Mouse (Mus musculus) cerebellum, adult 11 months (tissue): ENCODE results near the gene Bicd2.

Experiments
- DNase-seq: peaks from one replicate; pipeline ENCODE4 v3.0.0; 2022

Bicd2 gene

GRCm38 (mm10) chr13:49407795-49408194, 66.4 kb downstream of the Bicd2 start:
- no peak for DNase-seq

DNA sequence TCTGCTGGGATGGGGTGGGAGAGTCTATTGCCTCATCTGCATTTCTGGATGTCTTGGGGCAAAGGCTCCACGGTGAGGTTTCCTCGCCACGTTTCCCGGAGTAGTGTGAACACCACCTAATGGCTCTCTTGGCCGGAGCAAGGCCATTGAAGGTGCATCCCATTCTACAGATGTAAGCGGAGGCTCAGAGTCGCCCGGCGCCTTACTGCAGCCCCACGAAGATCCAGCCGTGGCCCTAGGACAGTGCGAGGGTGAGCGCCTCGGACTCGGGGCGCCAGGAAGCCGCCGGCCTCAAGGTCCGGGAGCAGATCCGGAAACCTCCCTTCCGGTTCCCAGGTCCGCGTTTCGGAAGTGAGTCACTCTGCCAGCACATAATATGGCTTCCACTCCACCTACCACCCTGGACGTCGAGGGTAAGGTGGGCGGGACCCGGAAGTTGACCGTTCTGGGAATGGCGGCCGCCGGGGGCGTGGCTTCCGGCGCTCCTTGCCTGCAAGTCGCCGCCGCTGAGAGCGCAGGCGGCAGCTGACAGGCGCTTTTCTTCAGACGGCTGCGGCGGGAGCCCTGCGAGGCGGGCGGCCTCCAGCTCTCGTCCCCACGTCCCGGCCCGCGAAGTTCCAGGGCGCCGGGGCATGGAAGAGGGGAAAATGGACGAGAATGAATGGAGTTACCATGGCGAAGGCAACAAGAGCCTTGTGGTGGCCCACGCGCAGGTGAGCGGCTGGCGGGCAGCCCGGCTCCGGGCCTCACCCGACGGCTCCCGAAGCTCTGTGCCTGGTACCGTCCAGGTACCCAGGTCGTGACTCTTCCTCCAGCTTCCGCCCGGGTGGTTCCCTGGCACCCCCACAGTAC, 79.6 kb downstream of the Bicd2 start, which contains the start of gene Ippk:
Gene Ippk (plus strand): TSS at position 496 of the 852 bp plus-strand sequence.
- DNase-seq, result peak; percentile 98

GRCm38 (mm10) chr13:49421606-49421917, 80.2 kb downstream of the Bicd2 start:
- DNase-seq, result no peak

DNA sequence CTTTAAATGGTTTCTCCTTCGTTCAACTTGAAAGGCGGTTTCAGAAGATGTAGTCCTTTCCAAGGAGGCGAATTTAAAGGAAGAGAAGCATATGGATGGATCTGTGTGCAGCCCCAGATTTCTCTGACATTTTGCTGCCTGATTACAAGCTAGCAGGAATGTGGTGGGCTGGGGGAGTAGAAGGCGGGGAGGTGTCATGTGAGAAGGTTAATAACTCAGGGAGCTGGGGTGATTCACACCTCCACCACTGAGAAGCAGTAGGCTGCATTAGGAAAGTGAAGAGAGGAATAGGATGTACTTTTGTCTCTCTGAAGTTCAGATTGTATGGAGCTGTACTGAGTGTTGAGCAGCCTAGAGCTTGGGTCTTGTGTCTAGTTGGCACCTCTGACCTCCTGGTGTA, 80.6 kb downstream of the Bicd2 start:
- no peak for DNase-seq

DNA sequence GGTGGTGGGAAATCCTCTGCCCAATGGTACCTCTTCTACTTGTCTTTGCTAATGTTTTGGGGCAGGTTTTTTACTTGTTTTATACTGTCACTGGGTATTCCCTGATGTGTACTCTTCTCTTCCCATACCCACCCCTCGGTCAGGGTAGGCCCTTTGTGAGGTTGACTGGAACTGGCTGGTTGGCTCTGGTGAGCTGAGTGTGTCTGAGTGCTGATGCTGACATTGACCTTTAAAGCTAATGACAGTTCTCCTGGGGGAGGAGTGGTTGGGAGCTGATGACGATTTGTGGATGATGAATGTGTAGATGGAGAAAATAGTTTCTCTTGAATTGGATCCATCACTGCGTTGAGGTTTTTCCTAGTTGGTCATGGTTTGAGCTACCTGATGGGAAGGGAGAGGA, 85.4 kb downstream of the Bicd2 start:
- no peak for DNase-seq

- DNase-seq, result no peak
Measured at GRCm38 (mm10) chr13:49428042-49428675, 86.8 kb downstream of the Bicd2 start.

GRCm38 (mm10) chr13:49430529-49430928, 89.1 kb downstream of the Bicd2 start:
- DNase-seq, result no peak

DNA sequence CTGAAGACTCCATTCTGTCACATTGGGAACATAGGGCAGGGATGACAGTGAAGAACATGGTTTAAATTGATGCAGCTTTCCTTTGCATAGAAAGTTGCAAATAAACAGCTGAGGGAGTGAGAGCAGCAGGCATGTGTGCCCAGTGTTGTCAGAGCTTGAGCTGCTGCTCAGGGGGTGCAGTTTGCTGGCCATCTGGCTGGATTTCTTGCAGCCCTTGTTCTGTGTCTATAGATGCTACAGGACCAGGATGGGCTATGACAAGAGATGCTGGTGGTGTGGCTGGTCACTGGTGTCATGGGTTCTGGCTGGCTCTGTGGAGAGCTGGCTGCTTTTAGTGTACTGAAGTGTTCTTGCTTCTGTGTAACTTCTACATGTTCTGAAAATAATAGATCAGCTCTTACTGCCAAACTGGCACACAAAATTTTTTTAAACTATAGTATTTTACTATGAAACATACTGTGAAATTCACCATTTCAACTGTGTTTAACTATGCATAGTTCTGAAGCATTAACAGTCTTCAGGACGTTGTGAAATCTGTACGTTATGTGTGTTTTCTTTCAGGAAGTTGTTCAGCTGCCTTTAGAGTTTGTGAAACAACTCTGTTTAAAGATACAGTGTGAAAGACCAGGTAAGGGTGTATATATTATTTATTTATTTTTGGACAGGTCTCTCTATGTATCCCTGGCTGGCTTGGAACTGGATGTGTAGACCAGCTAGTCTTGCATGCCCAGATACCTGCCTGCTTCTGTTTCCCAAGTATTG, 92.1 kb downstream of the Bicd2 start:
- DNase-seq, result no peak

DNA sequence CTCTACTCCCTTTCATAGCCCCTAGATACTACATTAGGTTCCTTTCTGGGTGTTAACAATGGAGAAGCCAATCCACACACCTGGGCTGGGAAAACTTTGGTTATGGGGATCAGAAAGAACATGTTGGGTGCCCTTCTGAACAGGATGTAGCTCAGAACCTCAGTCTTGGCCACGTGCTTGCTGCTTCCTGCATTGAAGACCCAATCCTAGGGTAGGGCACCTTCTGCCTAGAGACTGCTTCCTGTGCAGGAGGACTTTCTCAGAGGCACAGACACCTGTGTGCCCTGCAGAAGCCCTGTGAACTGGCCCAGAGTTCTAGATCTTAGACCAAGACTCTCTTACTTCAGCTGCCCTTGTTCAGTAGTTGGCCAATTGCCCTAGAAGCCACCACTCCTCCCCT, 94.4 kb downstream of the Bicd2 start:
- DNase-seq, result no peak

DNA sequence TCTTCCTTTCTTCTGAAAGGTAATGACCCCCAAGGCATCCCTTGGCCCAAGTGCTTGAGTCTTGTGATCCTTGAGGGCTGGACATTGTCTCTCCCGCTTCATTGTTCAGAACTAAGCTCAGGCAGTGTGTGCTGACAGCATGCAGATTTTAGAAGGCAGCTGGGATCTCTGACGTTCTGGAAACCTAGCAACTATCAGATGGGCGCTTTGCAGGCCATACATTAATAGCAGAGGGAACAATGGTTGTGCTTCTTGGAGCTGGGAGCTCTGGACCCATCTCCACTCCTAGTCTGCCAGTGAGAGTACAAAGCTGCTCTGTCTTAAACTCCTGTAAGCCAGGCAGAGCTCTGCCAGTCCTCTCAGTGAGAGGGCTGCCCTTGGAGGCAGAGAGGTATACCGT, 94.8 kb downstream of the Bicd2 start:
- no peak for DNase-seq
